Mouse (Mus musculus) testis, adult 2 months (tissue): ENCODE results near the gene 4930404N11Rik. TPM values are rescaled to one million over a fixed set of nuclear protein-coding genes. Genes with fewer than 3 reads are reported as not detected.

ENCODE experiments used
- H3K27ac ChIP-seq: fragments of 200-500 bp; 2 replicates; pipeline ENCODE4 v1.5.1; 2012; ENCODE audit warnings: low read depth, low read length; ENCODE audit not compliant: control insufficient read depth, insufficient read depth
- H3K27me3 ChIP-seq: fragments of 200-500 bp; 2 replicates; pipeline ENCODE4 v1.6.1; 2012; ENCODE audit warnings: mild to moderate bottlenecking, low read length, moderate library complexity; ENCODE audit not compliant: control insufficient read depth, insufficient read depth
- H3K36me3 ChIP-seq: fragments of 200-500 bp; 2 replicates; pipeline ENCODE4 v1.6.1; 2012; ENCODE audit warnings: mild to moderate bottlenecking, low read length; ENCODE audit not compliant: control insufficient read depth, insufficient read depth
- H3K4me1 ChIP-seq: fragments of 200-500 bp; 2 replicates; pipeline ENCODE4 v1.6.1; 2012; ENCODE audit warnings: low read length; ENCODE audit not compliant: control insufficient read depth, insufficient read depth
- H3K4me3 ChIP-seq: fragments of 200-500 bp; 2 replicates; pipeline ENCODE4 v1.5.1; 2012; ENCODE audit warnings: low read depth, mild to moderate bottlenecking, low read length, moderate library complexity, mixed read lengths; ENCODE audit not compliant: control insufficient read depth
- CTCF ChIP-seq: fragments of 200-500 bp; IDR thresholded peaks from 2 replicates; pipeline ENCODE4 v1.5.1; 2012; ENCODE audit warnings: low read depth, mild to moderate bottlenecking, inconsistent platforms, low read length, moderate library complexity; ENCODE audit not compliant: control insufficient read depth, insufficient read depth, insufficient replicate concordance
- POLR2A ChIP-seq: fragments of 200-500 bp; IDR thresholded peaks from 2 replicates; pipeline ENCODE4 v1.6.1; 2012; ENCODE audit warnings: low read depth, mild to moderate bottlenecking, inconsistent platforms, low read length, moderate library complexity; ENCODE audit not compliant: control insufficient read depth
- polyA plus RNA-seq: library from polyadenylated mRNA; depleted of rRNA; stranded (reverse); fragments of >200 nt; gene quantifications from 2 replicates; pipeline ENCODE4 v1.2.3, GENCODE M21; 2012

The 4930404N11Rik gene
- polyA plus RNA-seq, 1 experiment: 273 TPM

GRCm38 (mm10) chr10:81405588-81406201 is 40.1 kb upstream of the 4930404N11Rik start:
- no peak for TF ChIP-seq POLR2A
- peak; percentile 77; the same call in 1 of the 2 replicates for TF ChIP-seq CTCF
- H3K36me3 ChIP-seq: no peaks in the 10 kb centered on the region
- H3K4me3 ChIP-seq: no peak overlapping the region
- peaks cover 30% of the 10 kb centered on the region for H3K4me1 ChIP-seq
- H3K27ac ChIP-seq: no peak overlapping the region
- H3K27me3 ChIP-seq: no peaks in the 10 kb centered on the region

GRCm38 (mm10) chr10:81404720-81405119 is 39.1 kb upstream of the 4930404N11Rik start:
- no peak for TF ChIP-seq POLR2A
- Histone ChIP-seq H3K27ac (no peak overlapping the region), H3K36me3 (no peaks in the 10 kb centered on the region), H3K4me3 (no peak overlapping the region), H3K27me3 (no peaks in the 10 kb centered on the region), H3K4me1 (peaks cover 30% of the 10 kb centered on the region)

GRCm38 (mm10) chr10:81404082-81404481 is 38.5 kb upstream of the 4930404N11Rik start:
- TF ChIP-seq CTCF: no peak
- no peak for TF ChIP-seq POLR2A
- Histone ChIP-seq H3K27me3 (no peaks in the 10 kb centered on the region), H3K4me3 (no peak overlapping the region), H3K27ac (no peak overlapping the region), H3K4me1 (peaks cover 30% of the 10 kb centered on the region), H3K36me3 (no peaks in the 10 kb centered on the region)

- H3K4me1 ChIP-seq: peaks cover 26% of the 10 kb centered on the region
- no peaks in the 10 kb centered on the region for H3K27me3 ChIP-seq
- H3K36me3 ChIP-seq: no peaks in the 10 kb centered on the region
- no peak for TF ChIP-seq POLR2A
- no peak for TF ChIP-seq CTCF
- H3K4me3 ChIP-seq: no peak overlapping the region
- H3K27ac ChIP-seq: no peak overlapping the region
These were observed 37.9 kb upstream of the 4930404N11Rik start for GRCm38 (mm10) chr10:81403511-81403910.

- TF ChIP-seq CTCF: no peak
- TF ChIP-seq POLR2A: no peak
- peaks cover 24% of the 10 kb centered on the region for H3K4me1 ChIP-seq
- no peaks in the 10 kb centered on the region for H3K36me3 ChIP-seq
- no peaks in the 10 kb centered on the region for H3K27me3 ChIP-seq
- H3K27ac ChIP-seq: peak overlapping the region; percentile 80
- peak overlapping the region; percentile 31 for H3K4me3 ChIP-seq
These were observed 36.7 kb upstream of the 4930404N11Rik start for GRCm38 (mm10) chr10:81402227-81402765.

GRCm38 (mm10) chr10:81401521-81402226 is 36.1 kb upstream of the 4930404N11Rik start:
- Histone ChIP-seq H3K27ac (peak overlapping the region; percentile 80), H3K27me3 (no peaks in the 10 kb centered on the region), H3K4me3 (peak overlapping the region; percentile 31), H3K36me3 (no peaks in the 10 kb centered on the region), H3K4me1 (peaks cover 24% of the 10 kb centered on the region)
- TF ChIP-seq CTCF (no peak), POLR2A (no peak)

GRCm38 (mm10) chr10:81401205-81401520 is 35.5 kb upstream of the 4930404N11Rik start:
- Histone ChIP-seq H3K27ac (peak overlapping the region; percentile 56; the same call in 1 of the 2 replicates), H3K4me3 (no peak overlapping the region), H3K36me3 (no peaks in the 10 kb centered on the region), H3K4me1 (peaks cover 24% of the 10 kb centered on the region), H3K27me3 (no peaks in the 10 kb centered on the region)
- TF ChIP-seq POLR2A (no peak), CTCF (no peak)
